Mouse (Mus musculus) granulocyte monocyte progenitor cell, adult 5-6 weeks (primary cell): ENCODE measurements around the gene Siglec1. TPM values are rescaled to one million over a fixed set of nuclear protein-coding genes. Genes with fewer than 3 reads are reported as not detected.

Experiments used
- ATAC-seq: replicated peaks from 2 replicates; pipeline ENCODE4 v1.8.0; 2016; ENCODE audit warnings: mild to moderate bottlenecking, moderate TSS enrichment, inconsistent platforms; ENCODE audit not compliant: poor library complexity, severe bottlenecking
- total RNA-seq, 2 experiments: library from RNA; stranded (forward) in 1 of 2; stranded (reverse) in 1 of 2; fragments of 200-712, 200-1000 nt in 1 of 2; fragments of >200 nt in 1 of 2; fragmentation: Nextera tagmentation in 1 of 2; gene quantifications; 2 replicates each; pipeline ENCODE4 v1.2.3; 2014 to 2017

The Siglec1 gene
- total RNA-seq, 2 experiments from 2014 or later, result not detected

GRCm38 (mm10) chr2:131026941-131027340 lies 59.6 kb downstream of the Siglec1 start:
- ATAC-seq, result no peak

- ATAC-seq, result no peak
These were observed 61.3 kb downstream of the Siglec1 start for GRCm38 (mm10) chr2:131025230-131025629.

Other genes with a start within 250 kb of the Siglec1 start
- gene 4930402H24Rik, start 180.4 kb downstream of the Siglec1 start, total RNA-seq (2014; fragmentation: Nextera tagmentation), result 10.5 and 19.0 TPM in 2 replicates
- gene 4930402H24Rik, start 180.4 kb downstream of the Siglec1 start, total RNA-seq (2017), result 5.3 and 8.6 TPM in 2 replicates
- 37.3 and 38.9 TPM in 2 replicates for gene Atrn, start 180.3 kb downstream of the Siglec1 start, total RNA-seq (2014; fragmentation: Nextera tagmentation)
- gene Atrn, start 180.3 kb downstream of the Siglec1 start, total RNA-seq (2017), result 37.7 and 37.8 TPM in 2 replicates
- not detected in 2 replicates for gene Gfra4, start 43.7 kb downstream of the Siglec1 start, total RNA-seq (2014; fragmentation: Nextera tagmentation)
- not detected in 2 replicates for gene Gfra4, start 43.7 kb downstream of the Siglec1 start, total RNA-seq (2017)
- gene Adam33, start 23.0 kb downstream of the Siglec1 start, total RNA-seq (2014; fragmentation: Nextera tagmentation), result 1.1 TPM in 1 of 2 replicates, not detected in the other
- gene Adam33, start 23.0 kb downstream of the Siglec1 start, total RNA-seq (2017), result not detected in 2 replicates
- gene Hspa12b, start 40.5 kb upstream of the Siglec1 start, total RNA-seq (2014; fragmentation: Nextera tagmentation), result not detected in 2 replicates
- gene Hspa12b, start 40.5 kb upstream of the Siglec1 start, total RNA-seq (2017), result not detected in 2 replicates
- not detected in 2 replicates for gene Gm11037, start 46.7 kb upstream of the Siglec1 start, total RNA-seq (2014; fragmentation: Nextera tagmentation)
- not detected in 2 replicates for gene Gm11037, start 46.7 kb upstream of the Siglec1 start, total RNA-seq (2017)
- gene 1700037H04Rik, start 73.3 kb upstream of the Siglec1 start, total RNA-seq (2014; fragmentation: Nextera tagmentation), result 66.9 and 115 TPM in 2 replicates
- gene 1700037H04Rik, start 73.3 kb upstream of the Siglec1 start, total RNA-seq (2017), result 30.3 and 40.6 TPM in 2 replicates
- 14.3 and 24.3 TPM in 2 replicates for gene Cenpb, start 93.3 kb upstream of the Siglec1 start, total RNA-seq (2014; fragmentation: Nextera tagmentation)
- 16.1 and 18.6 TPM in 2 replicates for gene Cenpb, start 93.3 kb upstream of the Siglec1 start, total RNA-seq (2017)
- gene Cdc25b, start 100.2 kb upstream of the Siglec1 start, total RNA-seq (2014; fragmentation: Nextera tagmentation), result 4.9 and 5.8 TPM in 2 replicates
- gene Cdc25b, start 100.2 kb upstream of the Siglec1 start, total RNA-seq (2017), result 6.7 and 6.8 TPM in 2 replicates
- gene Spef1, start 100.5 kb upstream of the Siglec1 start, total RNA-seq (2014; fragmentation: Nextera tagmentation), result 2.0 and 2.7 TPM in 2 replicates
- 1.2 and 1.9 TPM in 2 replicates for gene Spef1, start 100.5 kb upstream of the Siglec1 start, total RNA-seq (2017)
- 5.7 and 5.9 TPM in 2 replicates for gene Ap5s1, start 120.3 kb upstream of the Siglec1 start, total RNA-seq (2014; fragmentation: Nextera tagmentation)
- 1.0 and 1.5 TPM in 2 replicates for gene Ap5s1, start 120.3 kb upstream of the Siglec1 start, total RNA-seq (2017)
- 26.2 and 26.6 TPM in 2 replicates for gene Mavs, start 147.3 kb upstream of the Siglec1 start, total RNA-seq (2014; fragmentation: Nextera tagmentation)
- 11.3 and 11.8 TPM in 2 replicates for gene Mavs, start 147.3 kb upstream of the Siglec1 start, total RNA-seq (2017)
- gene Pank2, start 175.7 kb upstream of the Siglec1 start, total RNA-seq (2014; fragmentation: Nextera tagmentation), result 34.6 and 48.4 TPM in 2 replicates
- gene Pank2, start 175.7 kb upstream of the Siglec1 start, total RNA-seq (2017), result 39.3 and 41.8 TPM in 2 replicates